Mouse (Mus musculus) embryonic facial prominence, embryonic 10.5 days (tissue): ENCODE measurements around the gene Cdk18. TPM values are rescaled to one million over a fixed set of nuclear protein-coding genes. Genes with fewer than 3 reads are reported as not detected.

Source experiments
- DNase-seq: peaks from one replicate; pipeline ENCODE4 v3.0.0-alpha.2; 2017; ENCODE audit warnings: low spot score
- H3K27ac ChIP-seq: fragments of 300-500 bp; sonication (generic); replicated peaks from 2 replicates; pipeline ENCODE4 v1.5.1; 2016; ENCODE audit warnings: mild to moderate bottlenecking
- H3K27me3 ChIP-seq: fragments of 300-500 bp; sonication (generic); replicated peaks from 2 replicates; pipeline ENCODE4 v1.6.1; 2016; ENCODE audit warnings: low read depth, mild to moderate bottlenecking; ENCODE audit not compliant: poor library complexity, severe bottlenecking
- H3K36me3 ChIP-seq: fragments of 300-500 bp; sonication (generic); replicated peaks from 2 replicates; pipeline ENCODE4 v1.6.1; 2016; ENCODE audit warnings: mild to moderate bottlenecking, moderate library complexity
- H3K4me1 ChIP-seq: fragments of 300-500 bp; sonication (generic); 2 replicates; pipeline ENCODE4 v1.6.1; 2016
- H3K4me3 ChIP-seq: fragments of 300-500 bp; sonication (generic); 2 replicates; pipeline ENCODE4 v1.5.1; 2016; ENCODE audit warnings: mild to moderate bottlenecking, moderate library complexity
- H3K9me3 ChIP-seq: fragments of 300-500 bp; sonication (generic); 2 replicates; pipeline ENCODE4 v1.6.1; 2016; ENCODE audit warnings: mild to moderate bottlenecking
- WGBS: fragments of 180-500 bp; shearing (Covaris S2); methylation state at CpG from one replicate; pipeline ENCODE4 v1.1.7; 2016; 5-methylcytosine and 5-hydroxymethylcytosine counted together
- polyA plus RNA-seq: library from polyadenylated mRNA; unstranded; fragments of >200 nt; fragmentation: Nextera tagmentation; extraction: Ambion mirVana; gene quantifications from 2 replicates; pipeline ENCODE4 v1.2.1, GENCODE M21; 2016

Gene Cdk18
- polyA plus RNA-seq, 1 experiment from 2014 or later, result 3.2 TPM

GRCm38 (mm10) chr1:132067261-132068255, 71.9 kb downstream of the Cdk18 start, which contains the start of gene Mfsd4a:
Gene Mfsd4a (minus strand): TSS chr1:132068062.
- DNase-seq, result peak; percentile 68
- H3K27me3 ChIP-seq, result peaks cover 77% of the 10 kb centered on the region
- WGBS, result 3% methylated on average over 80 of the region's 80 CpGs
- no peaks in the 10 kb centered on the region for H3K36me3 ChIP-seq
- H3K4me1 ChIP-seq, result peaks cover 11% of the 10 kb centered on the region
- H3K27ac ChIP-seq, result peak within 1 kb of the TSS; percentile 4; the same call in 1 of the 2 replicates
- no peaks in the 10 kb centered on the region for H3K9me3 ChIP-seq
- peak within 1 kb of the TSS; percentile 64 for H3K4me3 ChIP-seq

- no peak overlapping the region for H3K4me3 ChIP-seq
- H3K9me3 ChIP-seq, result no peaks in the 10 kb centered on the region
- whole genome bisulfite sequencing, result 81% methylated on average over 8 of the region's 8 CpGs
- no peaks in the 10 kb centered on the region for H3K36me3 ChIP-seq
- peaks cover 73% of the 10 kb centered on the region for H3K27me3 ChIP-seq
- H3K4me1 ChIP-seq, result peaks cover 11% of the 10 kb centered on the region
- no peak for DNase-seq
- no peak overlapping the region for H3K27ac ChIP-seq
Measured at GRCm38 (mm10) chr1:132065475-132066172, 73.9 kb downstream of the Cdk18 start.

GRCm38 (mm10) chr1:132065001-132065400, 74.5 kb downstream of the Cdk18 start:
- WGBS, result 58% methylated on average over 1 of the region's 1 CpGs
- Histone ChIP-seq H3K4me3 (no peak overlapping the region), H3K4me1 (peaks cover 11% of the 10 kb centered on the region), H3K27me3 (peaks cover 67% of the 10 kb centered on the region), H3K9me3 (no peaks in the 10 kb centered on the region), H3K27ac (no peak overlapping the region), H3K36me3 (no peaks in the 10 kb centered on the region)
- DNase-seq, result no peak

- no peak for DNase-seq
- Histone ChIP-seq H3K4me1 (peaks cover 11% of the 10 kb centered on the region), H3K27me3 (peaks cover 48% of the 10 kb centered on the region), H3K4me3 (no peak overlapping the region), H3K9me3 (no peaks in the 10 kb centered on the region), H3K36me3 (no peaks in the 10 kb centered on the region), H3K27ac (no peak overlapping the region)
- WGBS, result 88% methylated on average over 4 of the region's 4 CpGs
Measured at GRCm38 (mm10) chr1:132063096-132063495, 76.4 kb downstream of the Cdk18 start.

Other genes with a start within 250 kb of the Cdk18 start
- 104 and 105 TPM in 2 replicates for gene Nucks1, start 229.2 kb downstream of the Cdk18 start, polyA plus RNA-seq
- gene Slc45a3, start 176.7 kb downstream of the Cdk18 start, polyA plus RNA-seq, result 5.4 and 8.4 TPM in 2 replicates
- gene Elk4, start 132.1 kb downstream of the Cdk18 start, polyA plus RNA-seq, result 12.0 and 13.3 TPM in 2 replicates
- 12.5 and 14.6 TPM in 2 replicates for gene Mfsd4a, start 71.6 kb downstream of the Cdk18 start, polyA plus RNA-seq
- gene Lemd1, start 51.7 kb upstream of the Cdk18 start, polyA plus RNA-seq, result 1.9 and 2.0 TPM in 2 replicates
- gene AC124108.1, start 51.8 kb upstream of the Cdk18 start, polyA plus RNA-seq, result 1.00 and 1.4 TPM in 2 replicates
- not detected in 2 replicates for gene Gm10188, start 90.1 kb upstream of the Cdk18 start, polyA plus RNA-seq
- gene Klhdc8a, start 158.9 kb upstream of the Cdk18 start, polyA plus RNA-seq, result 0.46 and 0.58 TPM in 2 replicates
- gene Nuak2, start 176.4 kb upstream of the Cdk18 start, polyA plus RNA-seq, result 12.6 and 19.6 TPM in 2 replicates